Mouse (Mus musculus) liver, adult 2 months (tissue): ENCODE measurements around the gene Dnajc4.

ENCODE experiments used
- CTCF ChIP-seq: fragments of 200-500 bp; IDR thresholded peaks from 2 replicates; pipeline ENCODE4 v1.5.1; 2011; ENCODE audit warnings: low read depth, low read length, control low read depth
- POLR2A ChIP-seq: fragments of 200-500 bp; IDR thresholded peaks from 2 replicates; pipeline ENCODE4 v1.6.1; 2011; ENCODE audit warnings: low read length, control low read depth; ENCODE audit not compliant: insufficient read depth; ENCODE audit errors: extremely low read depth

- TF ChIP-seq CTCF (no peak), POLR2A (no peak)
Measured at GRCm38 (mm10) chr19:6983621-6984020, 8.8 kb downstream of the Dnajc4 start.
